Mouse (Mus musculus): ENCODE data around the gene Nudt9. TPM values are rescaled to one million over a fixed set of nuclear protein-coding genes. Genes with fewer than 3 reads are reported as not detected.
A peak's percentile ranks its signal among the peaks of the same experiment; 100 is the strongest.

Nudt9 gene
- polyA plus RNA-seq, 1 experiment from 2014 or later, result 56.6 TPM

GRCm38 (mm10) chr5:104096078-104096938, 50.2 kb downstream of the Nudt9 start:
- 86% methylated on average over 16 of the region's 16 CpGs for WGBS
- no peaks in the 10 kb centered on the region for H3K4me1 ChIP-seq
- no peak overlapping the region for H3K4me2 ChIP-seq (replicated peaks)
- H3K9ac ChIP-seq (replicated peaks), result no peak overlapping the region
- H3K27ac ChIP-seq (replicated peaks), result no peak overlapping the region
- H3K36me3 ChIP-seq, result no peaks in the 10 kb centered on the region
- H3K27me3 ChIP-seq, result no peaks in the 10 kb centered on the region
- H3K4me3 ChIP-seq, result no peak overlapping the region
- H3K9me3 ChIP-seq, result no peaks in the 10 kb centered on the region
- no peak for ATAC-seq (replicated peaks)

- peak; percentile 61; the same call in 1 of the 2 replicates for ATAC-seq (replicated peaks)
Observed at GRCm38 (mm10) chr5:104101678-104102531, 55.8 kb downstream of the Nudt9 start.

GRCm38 (mm10) chr5:104103171-104103570, 57.1 kb downstream of the Nudt9 start:
- WGBS, result 74% methylated on average over 4 of the region's 4 CpGs
- Histone ChIP-seq H3K4me2 (replicated peaks) (no peak overlapping the region), H3K36me3 (no peaks in the 10 kb centered on the region), H3K4me3 (no peak overlapping the region), H3K27ac (replicated peaks) (no peak overlapping the region), H3K9me3 (no peaks in the 10 kb centered on the region), H3K4me1 (peaks cover 8% of the 10 kb centered on the region), H3K27me3 (no peaks in the 10 kb centered on the region), H3K9ac (replicated peaks) (no peak overlapping the region)
- no peak for ATAC-seq (replicated peaks)

More at GRCm38 (mm10) chr5:104101678-104102531, 55.8 kb downstream of the Nudt9 start:
- no peak overlapping the region for H3K9ac ChIP-seq (replicated peaks)
- 7% methylated on average over 10 of the region's 10 CpGs for WGBS
- H3K27me3 ChIP-seq, result no peaks in the 10 kb centered on the region
- no peak overlapping the region for H3K27ac ChIP-seq (replicated peaks)
- no peaks in the 10 kb centered on the region for H3K9me3 ChIP-seq
- H3K4me1 ChIP-seq, result peaks cover 6% of the 10 kb centered on the region; the same call in 1 of the 2 replicates
- no peak overlapping the region for H3K4me3 ChIP-seq
- no peak overlapping the region for H3K4me2 ChIP-seq (replicated peaks)
- H3K36me3 ChIP-seq, result no peaks in the 10 kb centered on the region

- WGBS, result 39% methylated on average over 2 of the region's 2 CpGs
- no peaks in the 10 kb centered on the region for H3K27me3 ChIP-seq
- H3K27ac ChIP-seq (replicated peaks), result no peak overlapping the region
- H3K9me3 ChIP-seq, result no peaks in the 10 kb centered on the region
- ATAC-seq (replicated peaks), result no peak
- no peaks in the 10 kb centered on the region for H3K36me3 ChIP-seq
- H3K9ac ChIP-seq (replicated peaks), result no peak overlapping the region
- no peak overlapping the region for H3K4me3 ChIP-seq
- H3K4me1 ChIP-seq, result peaks cover 18% of the 10 kb centered on the region
- no peak overlapping the region for H3K4me2 ChIP-seq (replicated peaks)
Observed at GRCm38 (mm10) chr5:104104111-104104510, 58.0 kb downstream of the Nudt9 start.

GRCm38 (mm10) chr5:104108127-104108875, 62.2 kb downstream of the Nudt9 start:
- WGBS, result 47% methylated on average over 11 of the region's 11 CpGs
- Histone ChIP-seq H3K27ac (replicated peaks) (peak overlapping the region; percentile 81), H3K4me1 (peaks cover 54% of the 10 kb centered on the region), H3K4me2 (replicated peaks) (peak overlapping the region; percentile 45), H3K9ac (replicated peaks) (peak overlapping the region; percentile 36; the same call in 1 of the 2 replicates), H3K27me3 (no peaks in the 10 kb centered on the region), H3K36me3 (no peaks in the 10 kb centered on the region), H3K4me3 (peak overlapping the region; percentile 28), H3K9me3 (no peaks in the 10 kb centered on the region)
- peak; percentile 21; the same call in 1 of the 2 replicates for ATAC-seq (replicated peaks)

GRCm38 (mm10) chr5:104108879-104109369, 62.8 kb downstream of the Nudt9 start:
- H3K4me2 ChIP-seq (replicated peaks), result peak overlapping the region; percentile 45
- peak overlapping the region; percentile 36 for H3K9ac ChIP-seq (replicated peaks)
- peak overlapping the region; percentile 28 for H3K4me3 ChIP-seq
- peaks cover 60% of the 10 kb centered on the region for H3K4me1 ChIP-seq
- no peaks in the 10 kb centered on the region for H3K36me3 ChIP-seq
- peak overlapping the region; percentile 81 for H3K27ac ChIP-seq (replicated peaks)
- H3K27me3 ChIP-seq, result no peaks in the 10 kb centered on the region
- ATAC-seq (replicated peaks), result peak; percentile 42
- H3K9me3 ChIP-seq, result no peaks in the 10 kb centered on the region
- WGBS, result 3% methylated on average over 18 of the region's 18 CpGs

- peaks cover 62% of the 10 kb centered on the region for H3K4me1 ChIP-seq
Observed at GRCm38 (mm10) chr5:104109516-104109915, 63.4 kb downstream of the Nudt9 start.

GRCm38 (mm10) chr5:104110171-104110920, 64.2 kb downstream of the Nudt9 start:
- H3K36me3 ChIP-seq, result no peaks in the 10 kb centered on the region
- no peaks in the 10 kb centered on the region for H3K9me3 ChIP-seq
- H3K4me2 ChIP-seq (replicated peaks), result peak overlapping the region; percentile 8; the same call in 1 of the 2 replicates
- peak; percentile 84 for ATAC-seq (replicated peaks)
- H3K9ac ChIP-seq (replicated peaks), result no peak overlapping the region
- WGBS, result 4% methylated on average over 9 of the region's 9 CpGs
- H3K27me3 ChIP-seq, result no peaks in the 10 kb centered on the region
- H3K27ac ChIP-seq (replicated peaks), result peak overlapping the region; percentile 81
- no peak overlapping the region for H3K4me3 ChIP-seq
- peaks cover 66% of the 10 kb centered on the region for H3K4me1 ChIP-seq

More at GRCm38 (mm10) chr5:104109516-104109915, 63.4 kb downstream of the Nudt9 start:
- Histone ChIP-seq H3K27me3 (no peaks in the 10 kb centered on the region), H3K27ac (replicated peaks) (peak overlapping the region; percentile 81), H3K4me3 (no peak overlapping the region), H3K36me3 (no peaks in the 10 kb centered on the region), H3K9me3 (no peaks in the 10 kb centered on the region), H3K9ac (replicated peaks) (0 out of 2 replicates have a peak overlapping the region, but pooled peaks have one; percentile 36), H3K4me2 (replicated peaks) (peak overlapping the region; percentile 45)
- WGBS, result 46% methylated on average over 3 of the region's 3 CpGs
- ATAC-seq (replicated peaks), result no peak

GRCm38 (mm10) chr5:104112016-104112415, 65.9 kb downstream of the Nudt9 start:
- peaks cover 67% of the 10 kb centered on the region for H3K4me1 ChIP-seq
- WGBS, result 14% methylated on average over 9 of the region's 9 CpGs

GRCm38 (mm10) chr5:104112511-104112910, 66.4 kb downstream of the Nudt9 start:
- Histone ChIP-seq H3K27me3 (no peaks in the 10 kb centered on the region), H3K9ac (replicated peaks) (peak overlapping the region; percentile 18; the same call in 1 of the 2 replicates), H3K36me3 (no peaks in the 10 kb centered on the region), H3K4me1 (peaks cover 67% of the 10 kb centered on the region), H3K27ac (replicated peaks) (peak overlapping the region; percentile 81), H3K9me3 (no peaks in the 10 kb centered on the region), H3K4me3 (peak overlapping the region; percentile 21), H3K4me2 (replicated peaks) (peak overlapping the region; percentile 36)
- WGBS, result 24% methylated on average over 5 of the region's 5 CpGs
- ATAC-seq (replicated peaks), result no peak

More at GRCm38 (mm10) chr5:104112016-104112415, 65.9 kb downstream of the Nudt9 start:
- Histone ChIP-seq H3K27ac (replicated peaks) (peak overlapping the region; percentile 81; the same call in 1 of the 2 replicates), H3K36me3 (no peaks in the 10 kb centered on the region), H3K9ac (replicated peaks) (no peak overlapping the region), H3K4me2 (replicated peaks) (peak overlapping the region; percentile 36), H3K4me3 (peak overlapping the region; percentile 21), H3K9me3 (no peaks in the 10 kb centered on the region), H3K27me3 (no peaks in the 10 kb centered on the region)
- no peak for ATAC-seq (replicated peaks)

Data from forebrain, embryonic 15.5 days (tissue).